12 mouse cellular contexts compared by ENCODE assay signal in the genomic region with DNA sequence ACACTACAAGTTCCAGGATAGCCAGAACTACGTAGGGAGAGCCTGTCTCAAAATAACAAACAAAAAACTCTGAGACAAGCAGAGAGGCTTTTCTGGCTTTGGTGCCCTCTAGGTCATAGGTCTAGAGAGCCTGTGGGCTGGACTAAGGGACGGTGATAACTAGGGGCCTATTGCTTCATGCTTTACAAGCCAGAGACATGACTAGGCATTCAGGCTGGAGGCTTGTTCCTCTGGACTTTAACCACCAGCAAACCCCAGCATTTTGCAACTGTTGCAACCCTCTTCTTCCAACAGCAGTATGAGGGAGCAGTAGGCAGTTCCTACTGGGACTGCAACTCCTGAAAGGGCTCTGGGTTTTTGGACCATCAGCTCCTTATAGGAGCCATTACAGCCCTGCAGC. TPM values are rescaled to one million over a fixed set of nuclear protein-coding genes. Genes with fewer than 3 reads are reported as not detected.
A peak's percentile ranks its signal among the peaks of the same experiment; 100 is the strongest.
DNase-seq lines count a peak whose midpoint lies in the region; ATAC-seq and TF ChIP-seq lines count a peak whose summit lies in the region.
"Had no signal": no experiment of that assay in that cellular context is flagged by ENCODE, and none has a peak within 500 bp of the region (broad histone marks: within the 10 kb centered on the region; RNA-seq: fewer than 3 reads in every experiment).

No protein-coding gene starts in this region.

- peak; percentile 11 to 13 for DNase-seq in heart, adult 9 months (ENCODE audit: low spot score in 2 of 2)
- no peak for DNase-seq in heart, postnatal 25 days (ENCODE audit: low spot score)
- DNase-seq in NIH3T3 (ENCODE audit: low read depth): peak; percentile 29
- DNase-seq in kidney, postnatal 0 days (ENCODE audit: low spot score): no peak
- DNase-seq in cerebellum, adult 8-10 months: no peak
- no peak for DNase-seq in hindbrain, embryonic 11.5 days (ENCODE audit: low spot score)
- no peak for DNase-seq in layer of hippocampus, postnatal 36 days
- DNase-seq: gastrocnemius, postnatal 10 days had no signal

- H3K9me3 ChIP-seq in kidney, postnatal 0 days (replicated peaks; ENCODE audit: low read length): no peaks in the 10 kb centered on the region
- no peaks in the 10 kb centered on the region for H3K9me3 ChIP-seq in megakaryocyte, embryonic 14.5 days
- H3K9me3 ChIP-seq in hindbrain, embryonic 11.5 days (ENCODE audit: control insufficient read depth, low read length): no peaks in the 10 kb centered on the region
- H3K9me3 ChIP-seq: midbrain, embryonic 10.5 days had no signal

- intact Hi-C loops in heart, postnatal 25 days (cut with DNase I): loop anchor here (5.0 kb wide), 1 partner anchor 47 kb away; no protein-coding TSS in a partner anchor

- no peak overlapping the region for H3K9ac ChIP-seq in kidney, postnatal 0 days (ENCODE audit: low read depth, low read length)
- no peak overlapping the region for H3K9ac ChIP-seq in hindbrain, embryonic 11.5 days (ENCODE audit: low read depth, low read length)
- H3K9ac ChIP-seq: embryonic facial prominence, embryonic 13.5 days had no signal

- H3K27me3 ChIP-seq in kidney, postnatal 0 days (ENCODE audit: insufficient read depth, low read length): no peaks in the 10 kb centered on the region
- no peaks in the 10 kb centered on the region for H3K27me3 ChIP-seq in megakaryocyte, embryonic 14.5 days (replicated peaks)
- peaks cover 12% of the 10 kb centered on the region; the same call in 1 of the 2 replicates for H3K27me3 ChIP-seq in hindbrain, embryonic 11.5 days (ENCODE audit: control insufficient read depth, insufficient read depth, low read length)

- no peaks in the 10 kb centered on the region for H3K36me3 ChIP-seq in kidney, postnatal 0 days (ENCODE audit: insufficient read depth, low read length)
- H3K36me3 ChIP-seq in megakaryocyte, embryonic 14.5 days (replicated peaks; ENCODE audit: low read length): peaks cover 16% of the 10 kb centered on the region
- no peaks in the 10 kb centered on the region for H3K36me3 ChIP-seq in hindbrain, embryonic 11.5 days (ENCODE audit: control insufficient read depth, insufficient read depth, low read length)
- H3K36me3 ChIP-seq: embryonic facial prominence, embryonic 13.5 days; midbrain, embryonic 10.5 days had no signal

- no peak overlapping the region for H3K4me2 ChIP-seq in kidney, postnatal 0 days (ENCODE audit: low read length)
- no peak overlapping the region for H3K4me2 ChIP-seq in hindbrain, embryonic 11.5 days (replicated peaks; ENCODE audit: low read depth, low read length)
- H3K4me2 ChIP-seq: embryonic facial prominence, embryonic 13.5 days had no signal

- H3K27ac ChIP-seq in kidney, postnatal 0 days: 0 out of 2 replicates have a peak overlapping the region, but pooled peaks have one; percentile 0
- H3K27ac ChIP-seq in hindbrain, embryonic 11.5 days (ENCODE audit: low read depth, low read length): no peak overlapping the region
- H3K27ac ChIP-seq: embryonic facial prominence, embryonic 13.5 days; layer of hippocampus, adult 2 months; midbrain, embryonic 10.5 days had no signal

- H3K4me3 ChIP-seq in kidney, postnatal 0 days (replicated peaks; ENCODE audit: low read depth, low read length): no peak overlapping the region
- H3K4me3 ChIP-seq in megakaryocyte, embryonic 14.5 days (replicated peaks): peak overlapping the region; percentile 96
- no peak overlapping the region for H3K4me3 ChIP-seq in hindbrain, embryonic 11.5 days (ENCODE audit: low read depth, low read length)
- H3K4me3 ChIP-seq: embryonic facial prominence, embryonic 13.5 days; layer of hippocampus, adult 2 months; midbrain, embryonic 10.5 days had no signal

- TF ChIP-seq CTCF in kidney, postnatal 0 days (IDR thresholded peaks at IDR 0.05; ENCODE audit: low read depth): no peak

- H3K4me1 ChIP-seq in kidney, postnatal 0 days (replicated peaks; ENCODE audit: insufficient read depth, low read length): peaks cover 17% of the 10 kb centered on the region; the same call in 1 of the 2 replicates
- peaks cover 92% of the 10 kb centered on the region for H3K4me1 ChIP-seq in megakaryocyte, embryonic 14.5 days
- peaks cover 4% of the 10 kb centered on the region; the same call in 1 of the 2 replicates for H3K4me1 ChIP-seq in hindbrain, embryonic 11.5 days (replicated peaks; ENCODE audit: control insufficient read depth, insufficient read depth, low read length)

- WGBS in kidney, postnatal 0 days: 52% methylated on average over 2 of the region's 2 CpGs
- WGBS in hindbrain, embryonic 11.5 days: 49% methylated on average over 2 of the region's 2 CpGs

- ATAC-seq in kidney, postnatal 0 days (replicated peaks; ENCODE audit: low FRiP score, low read depth): peak; percentile 48; the same call in 1 of the 2 replicates
- no peak for ATAC-seq in hindbrain, embryonic 11.5 days (ENCODE audit: low FRiP score)

RNA-seq across cellular contexts. Expression of gene Susd1, which starts 1.5 kb away (rescaled TPM):
- total RNA-seq in heart, postnatal 25 days (2021): 1 to 10 TPM in 1 of 2 experiments, under 1 TPM in 1; 0.94 to 1.6 TPM
- 6.3 and 7.6 TPM in 2 replicates for polyA plus RNA-seq in kidney, postnatal 0 days (2015; fragmentation: Nextera tagmentation; extraction: Ambion mirVana)
- polyA plus RNA-seq in megakaryocyte, embryonic 14.5 days (2012; ENCODE audit: insufficient read depth, low replicate concordance): 3.3 TPM in 1 of 2 replicates, not detected in the other
- 0.94 and 1.5 TPM in 2 replicates for polyA plus RNA-seq in hindbrain, embryonic 11.5 days (2014; fragmentation: Nextera tagmentation; extraction: Ambion mirVana)
- total RNA-seq in layer of hippocampus, postnatal 36 days (2021): 1 to 10 TPM; 6.3 to 8.2 TPM

Comparison
In these comparisons a context has a peak if more than half of its experiments do, and no peak if none do; other contexts are left out.
1. DNase-seq: peak in heart, adult 9 months (2 of 2) and NIH3T3 (single experiment); none in heart, postnatal 25 days (single experiment), kidney, postnatal 0 days (single experiment), cerebellum, adult 8-10 months (single experiment), hindbrain, embryonic 11.5 days (single experiment) and layer of hippocampus, postnatal 36 days (0 of 2).